Comparison of ENCODE assay signal across 13 mouse cellular contexts in the genomic region with DNA sequence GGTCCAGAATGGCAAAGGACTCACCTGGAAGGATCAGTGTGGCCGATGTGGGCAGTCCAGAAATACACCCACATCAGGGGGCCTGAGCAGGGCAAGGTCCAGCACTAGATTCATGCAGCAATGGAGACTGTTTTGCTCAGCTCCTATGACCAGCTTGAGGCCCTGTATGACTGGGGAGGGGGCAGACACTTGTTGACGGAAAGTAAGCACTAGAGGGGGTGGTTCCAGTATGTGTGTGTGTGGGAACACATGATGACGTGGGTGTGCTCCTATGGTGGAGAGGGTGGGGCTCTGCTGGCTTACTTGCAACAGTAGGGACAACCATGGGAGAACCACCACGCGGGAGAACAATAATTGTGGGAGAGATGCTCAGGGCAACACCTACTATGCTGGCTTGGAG. TPM values are rescaled to one million over a fixed set of nuclear protein-coding genes. Genes with fewer than 3 reads are reported as not detected.
A peak's percentile ranks its signal among the peaks of the same experiment; 100 is the strongest.
DNase-seq lines count a peak whose midpoint lies in the region; ATAC-seq and TF ChIP-seq lines count a peak whose summit lies in the region.
"Had no signal": no experiment of that assay in that cellular context is flagged by ENCODE, and none has a peak within 500 bp of the region (broad histone marks: within the 10 kb centered on the region; RNA-seq: fewer than 3 reads in every experiment).

No protein-coding gene starts in this region.

- peaks cover 48% of the 10 kb centered on the region for H3K27me3 ChIP-seq in heart, embryonic 12.5 days (replicated peaks)
- H3K27me3 ChIP-seq in hindbrain, postnatal 0 days (ENCODE audit: insufficient read depth, low read length): no peaks in the 10 kb centered on the region
- H3K27me3 ChIP-seq in stomach, embryonic 14.5 days (ENCODE audit: control insufficient read depth, insufficient read depth, low read length): peaks cover 4% of the 10 kb centered on the region; the same call in 1 of the 2 replicates
- H3K27me3 ChIP-seq: midbrain, embryonic 15.5 days had no signal

- no peaks in the 10 kb centered on the region for H3K9me3 ChIP-seq in heart, embryonic 12.5 days (replicated peaks)
- H3K9me3 ChIP-seq in hindbrain, postnatal 0 days (ENCODE audit: low read length): no peaks in the 10 kb centered on the region
- no peaks in the 10 kb centered on the region for H3K9me3 ChIP-seq in stomach, embryonic 14.5 days (ENCODE audit: control insufficient read depth, low read depth, low read length)
- H3K9me3 ChIP-seq: kidney, embryonic 15.5 days; liver, embryonic 15.5 days; midbrain, embryonic 15.5 days had no signal

- H3K36me3 ChIP-seq in heart, embryonic 12.5 days: no peaks in the 10 kb centered on the region
- no peaks in the 10 kb centered on the region for H3K36me3 ChIP-seq in hindbrain, postnatal 0 days (ENCODE audit: insufficient read depth, low read length)
- H3K36me3 ChIP-seq in stomach, embryonic 14.5 days (ENCODE audit: control insufficient read depth, insufficient read depth, low read length): no peaks in the 10 kb centered on the region
- H3K36me3 ChIP-seq: kidney, embryonic 15.5 days; liver, embryonic 15.5 days; midbrain, embryonic 15.5 days had no signal

- WGBS in heart, embryonic 12.5 days: 63% methylated on average over 5 of the region's 5 CpGs
- 76% methylated on average over 5 of the region's 5 CpGs for WGBS in hindbrain, postnatal 0 days
- WGBS in stomach, embryonic 14.5 days: 72% methylated on average over 5 of the region's 5 CpGs
- 67% methylated on average over 5 of the region's 5 CpGs for WGBS in lung, adult 2 months

- peak overlapping the region; percentile 78 for H3K27ac ChIP-seq in heart, embryonic 12.5 days (ENCODE audit: poor library complexity, severe bottlenecking)
- H3K27ac ChIP-seq in layer of hippocampus, adult 2 months: peak overlapping the region; percentile 93
- H3K27ac ChIP-seq in hindbrain, postnatal 0 days: peak overlapping the region; percentile 87
- H3K27ac ChIP-seq in stomach, embryonic 14.5 days (ENCODE audit: low read length): no peak overlapping the region; the same call in 1 of the 2 replicates
- H3K27ac ChIP-seq: kidney, embryonic 15.5 days; liver, embryonic 15.5 days had no signal

- peak overlapping the region; percentile 75; the same call in 1 of the 2 replicates for H3K4me2 ChIP-seq in heart, embryonic 12.5 days
- no peak overlapping the region for H3K4me2 ChIP-seq in hindbrain, postnatal 0 days (ENCODE audit: low read depth, low read length)
- peak overlapping the region; percentile 39; the same call in 1 of the 2 replicates for H3K4me2 ChIP-seq in stomach, embryonic 14.5 days (replicated peaks; ENCODE audit: low read depth, low read length)
- H3K4me2 ChIP-seq: liver, embryonic 15.5 days had no signal

- TF ChIP-seq CTCF in layer of hippocampus, adult 2 months (conservative IDR thresholded peaks at IDR 0.05): no peak
- no peak for TF ChIP-seq CTCF in hindbrain, postnatal 0 days (IDR thresholded peaks at IDR 0.05; ENCODE audit: low read depth)
- TF ChIP-seq CTCF in lung, adult 2 months (IDR thresholded peaks at IDR 0.05; ENCODE audit: insufficient read depth, low read length): no peak

- H3K4me1 ChIP-seq in heart, embryonic 12.5 days (replicated peaks): peaks cover 30% of the 10 kb centered on the region
- peaks cover 30% of the 10 kb centered on the region for H3K4me1 ChIP-seq in hindbrain, postnatal 0 days (ENCODE audit: insufficient read depth, low read length)
- H3K4me1 ChIP-seq in stomach, embryonic 14.5 days (ENCODE audit: control insufficient read depth, insufficient read depth, low read length): peaks cover 9% of the 10 kb centered on the region; the same call in 1 of the 2 replicates
- H3K4me1 ChIP-seq in lung, adult 2 months (ENCODE audit: control insufficient read depth, insufficient read depth, low read length): no peaks in the 10 kb centered on the region
- H3K4me1 ChIP-seq: liver, embryonic 15.5 days had no signal

- no peak for TF ChIP-seq POLR2A in lung, adult 2 months (IDR thresholded peaks at IDR 0.05; ENCODE audit: borderline replicate concordance, extremely low read depth, low read depth, low read length)

- ATAC-seq in heart, embryonic 12.5 days (ENCODE audit: insufficient number of reproducible peaks, low FRiP score): no peak
- no peak for ATAC-seq in hindbrain, postnatal 0 days
- ATAC-seq in stomach, embryonic 14.5 days (ENCODE audit: insufficient number of reproducible peaks, insufficient read depth, low FRiP score, low read depth): no peak
- ATAC-seq: CD4-positive, CD25-positive, alpha-beta regulatory T cell, adult 4 months had no signal

- no peak overlapping the region for H3K4me3 ChIP-seq in heart, embryonic 12.5 days
- no peak overlapping the region for H3K4me3 ChIP-seq in layer of hippocampus, adult 2 months
- no peak overlapping the region for H3K4me3 ChIP-seq in hindbrain, postnatal 0 days (ENCODE audit: low read length)
- H3K4me3 ChIP-seq in stomach, embryonic 14.5 days (ENCODE audit: low read depth, low read length): no peak overlapping the region
- no peak overlapping the region for H3K4me3 ChIP-seq in lung, adult 2 months (replicated peaks; ENCODE audit: extremely low read depth, low read depth, low read length)
- H3K4me3 ChIP-seq: liver, embryonic 15.5 days had no signal

- DNase-seq in heart, adult 18-20 months: no peak
- no peak for DNase-seq in layer of hippocampus, adult 2 months (ENCODE audit: low spot score in 2 of 2)
- DNase-seq in layer of hippocampus, postnatal 14 days (ENCODE audit: low spot score in 2 of 2): no peak
- DNase-seq in hindbrain, postnatal 0 days (ENCODE audit: low spot score): no peak
- DNase-seq in lung, adult 2 months: no peak
- DNase-seq: layer of hippocampus, adult 9-11 months; thymus, adult 18-20 months had no signal

- H3K9ac ChIP-seq in heart, embryonic 12.5 days: peak overlapping the region; percentile 37; the same call in 1 of the 2 replicates
- peak overlapping the region; percentile 55; the same call in 1 of the 2 replicates for H3K9ac ChIP-seq in hindbrain, postnatal 0 days (replicated peaks; ENCODE audit: low read length)
- no peak overlapping the region for H3K9ac ChIP-seq in stomach, embryonic 14.5 days (replicated peaks; ENCODE audit: low read depth, low read length)
- H3K9ac ChIP-seq: kidney, embryonic 15.5 days; liver, embryonic 15.5 days had no signal

RNA-seq across cellular contexts. Expression of gene Laptm5, which starts 50.4 kb away (rescaled TPM):
- 13.7 and 16.0 TPM in 2 replicates for polyA plus RNA-seq in heart, embryonic 12.5 days (2016; fragmentation: Nextera tagmentation; extraction: Ambion mirVana)
- 10 to 100 TPM; 16.5 to 30.3 TPM for total RNA-seq in heart, adult 18-20 months (2021)
- 10 to 100 TPM; 33.9 to 34.0 TPM for total RNA-seq in layer of hippocampus, adult 2 months (2021)
- 10 to 100 TPM; 33.2 to 37.8 TPM for total RNA-seq in layer of hippocampus, postnatal 14 days (2021)
- total RNA-seq in hindbrain, postnatal 0 days (2014; rRNA removed): 42.8 and 71.4 TPM in 2 replicates
- 40.8 and 43.1 TPM in 2 replicates for polyA plus RNA-seq in hindbrain, postnatal 0 days (2015; fragmentation: Nextera tagmentation; extraction: Ambion mirVana)
- 49.4 and 50.9 TPM in 2 replicates for polyA plus RNA-seq in stomach, embryonic 14.5 days (2014; fragmentation: Nextera tagmentation; extraction: Ambion mirVana)
- 258 and 317 TPM in 2 replicates for polyA plus RNA-seq in lung, adult 2 months (2012; rRNA removed)
